Mouse (Mus musculus) liver, embryonic 15.5 days (tissue): Measurements from ENCODE around the gene Dyrk2. TPM values are rescaled to one million over a fixed set of nuclear protein-coding genes. Genes with fewer than 3 reads are reported as not detected.

Experiments
- ATAC-seq: fragments of 200-750 bp; cut with Nextera tagmentation; 2 replicates; pipeline ENCODE4 v1.8.0; 2017; ENCODE audit warnings: moderate number of reproducible peaks, mild to moderate bottlenecking, moderate library complexity; ENCODE audit not compliant: insufficient read depth
- H3K27ac ChIP-seq: fragments of 300-500 bp; sonication (generic); replicated peaks from 2 replicates; pipeline ENCODE4 v1.5.1; 2015; ENCODE audit warnings: mild to moderate bottlenecking, inconsistent platforms
- H3K27me3 ChIP-seq: fragments of 300-500 bp; sonication (generic); 2 replicates; pipeline ENCODE4 v1.6.1; 2015; ENCODE audit warnings: mild to moderate bottlenecking, inconsistent platforms
- H3K36me3 ChIP-seq: fragments of 300-500 bp; sonication (generic); replicated peaks from 2 replicates; pipeline ENCODE4 v1.6.1; 2015; ENCODE audit warnings: moderate library complexity, mild to moderate bottlenecking, inconsistent platforms
- H3K4me1 ChIP-seq: fragments of 300-500 bp; sonication (generic); replicated peaks from 2 replicates; pipeline ENCODE4 v1.6.1; 2015; ENCODE audit warnings: inconsistent platforms
- H3K4me2 ChIP-seq: fragments of 300-500 bp; sonication (generic); 2 replicates; pipeline ENCODE4 v1.6.1; 2015; ENCODE audit warnings: moderate library complexity, mild to moderate bottlenecking, inconsistent platforms
- H3K4me3 ChIP-seq: fragments of 300-500 bp; sonication (generic); replicated peaks from 2 replicates; pipeline ENCODE4 v1.5.1; 2015; ENCODE audit warnings: mild to moderate bottlenecking, inconsistent platforms
- H3K9ac ChIP-seq: fragments of 300-500 bp; sonication (generic); 2 replicates; pipeline ENCODE4 v1.6.1; 2015; ENCODE audit warnings: moderate library complexity, mild to moderate bottlenecking, inconsistent platforms
- H3K9me3 ChIP-seq: fragments of 300-500 bp; sonication (generic); replicated peaks from 2 replicates; pipeline ENCODE4 v1.6.1; 2016; ENCODE audit warnings: inconsistent platforms
- WGBS: fragments of 180-500 bp; shearing (Covaris S2); methylation state at CpG from one replicate; pipeline ENCODE4 v1.1.7; 2015; ENCODE audit warnings: mixed read lengths; ENCODE audit not compliant: insufficient replicate concordance; 5-methylcytosine and 5-hydroxymethylcytosine counted together
- polyA plus RNA-seq: library from polyadenylated mRNA; unstranded; fragments of >200 nt; fragmentation: Nextera tagmentation; extraction: Ambion mirVana; gene quantifications from 2 replicates; pipeline ENCODE4 v1.2.1, GENCODE M21; 2015

Dyrk2 gene
- polyA plus RNA-seq, 1 experiment from 2014 or later, result 1.9 TPM

DNA sequence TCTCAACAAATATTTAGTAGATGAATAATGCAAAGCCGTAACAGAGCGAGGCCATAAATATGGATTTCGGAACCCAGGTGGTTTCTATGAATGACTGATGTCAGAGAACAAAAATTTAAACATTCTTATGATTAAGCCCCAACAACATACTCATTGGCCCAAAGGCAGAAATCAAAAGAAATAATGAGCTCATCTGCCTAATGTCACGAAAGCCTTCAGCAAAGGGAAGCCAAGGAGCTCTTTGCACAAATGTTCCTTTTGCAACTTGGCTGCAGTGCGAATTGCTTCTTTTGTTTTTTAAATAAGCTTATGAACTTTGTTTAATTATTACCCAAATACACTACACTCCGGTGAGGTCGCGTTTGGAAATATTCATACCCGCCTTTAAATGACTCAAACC is 29.4 kb downstream of the Dyrk2 start:
- no peak for ATAC-seq
- Histone ChIP-seq H3K36me3 (no peaks in the 10 kb centered on the region), H3K4me2 (no peak overlapping the region), H3K27me3 (no peaks in the 10 kb centered on the region), H3K27ac (no peak overlapping the region), H3K9ac (no peak overlapping the region), H3K4me3 (no peak overlapping the region), H3K9me3 (no peaks in the 10 kb centered on the region), H3K4me1 (no peaks in the 10 kb centered on the region)
- 74% methylated on average over 9 of the region's 9 CpGs for WGBS

DNA sequence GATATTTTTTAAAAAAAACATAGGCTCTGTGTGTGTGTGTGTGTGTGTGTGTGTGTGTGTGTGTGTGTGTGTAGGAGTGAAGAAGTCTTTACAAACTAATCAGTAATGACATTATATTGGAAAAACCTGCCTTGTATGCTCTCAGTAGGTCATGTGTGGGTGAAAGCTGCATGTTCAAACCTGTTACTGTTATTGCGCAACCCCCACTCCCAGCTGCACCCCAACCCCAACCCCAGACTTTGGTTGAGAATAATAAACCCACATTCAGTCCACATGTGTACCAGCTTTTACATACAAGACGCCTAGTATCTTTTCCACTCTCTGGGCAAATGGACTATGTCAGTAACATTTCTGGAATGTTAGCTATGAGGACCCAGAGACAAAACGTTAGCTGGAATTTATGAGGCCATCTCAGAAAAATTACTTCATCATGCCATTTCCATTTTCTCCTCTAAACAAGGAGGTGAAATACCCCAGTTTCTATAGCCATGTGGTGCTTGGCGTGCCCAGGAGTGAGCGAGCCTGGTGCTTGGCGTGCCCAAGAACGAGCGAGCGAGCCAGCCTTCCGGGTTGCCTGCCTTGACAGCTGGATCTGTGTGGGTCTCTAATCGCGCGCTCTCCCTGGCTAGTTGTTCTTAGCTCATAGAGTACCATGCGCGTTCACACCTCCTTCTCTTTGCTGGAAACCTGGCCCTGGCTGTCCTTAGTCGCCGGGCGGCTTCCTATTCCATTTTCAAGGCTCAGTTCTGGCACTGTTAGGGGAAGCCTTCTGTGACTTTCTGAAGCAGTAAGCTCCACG is 30.5 kb downstream of the Dyrk2 start:
- no peak for ATAC-seq
- H3K4me1 ChIP-seq, result no peaks in the 10 kb centered on the region
- H3K36me3 ChIP-seq, result no peaks in the 10 kb centered on the region
- H3K4me2 ChIP-seq, result no peak overlapping the region
- no peak overlapping the region for H3K27ac ChIP-seq
- no peaks in the 10 kb centered on the region for H3K9me3 ChIP-seq
- WGBS, result 77% methylated on average over 19 of the region's 19 CpGs
- H3K4me3 ChIP-seq, result no peak overlapping the region
- H3K27me3 ChIP-seq, result no peaks in the 10 kb centered on the region
- no peak overlapping the region for H3K9ac ChIP-seq

DNA sequence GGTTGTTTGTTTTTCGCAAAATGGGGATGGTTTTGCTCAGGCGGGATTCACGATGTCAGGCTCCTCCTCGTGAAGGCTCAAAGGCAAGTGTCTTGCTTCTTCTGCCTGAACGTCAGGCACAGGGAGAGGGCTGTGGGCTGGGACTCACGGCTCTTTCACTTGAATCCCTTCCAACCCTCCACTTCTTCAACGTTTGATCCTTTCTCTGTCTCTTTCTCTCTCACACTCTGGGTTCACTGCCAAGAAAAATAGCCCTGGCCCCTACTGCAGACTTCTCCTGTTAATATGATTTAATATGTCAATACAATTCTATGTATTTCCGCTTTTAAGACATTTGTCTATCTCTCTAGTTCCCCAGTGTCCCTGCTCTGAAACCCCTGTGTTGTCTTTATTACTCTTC is 32.4 kb downstream of the Dyrk2 start:
- no peak overlapping the region for H3K4me3 ChIP-seq
- H3K27ac ChIP-seq, result no peak overlapping the region
- H3K4me2 ChIP-seq, result no peak overlapping the region
- WGBS, result 63% methylated on average over 8 of the region's 8 CpGs
- no peaks in the 10 kb centered on the region for H3K27me3 ChIP-seq
- no peak overlapping the region for H3K9ac ChIP-seq
- ATAC-seq, result no peak
- no peaks in the 10 kb centered on the region for H3K4me1 ChIP-seq
- H3K36me3 ChIP-seq, result no peaks in the 10 kb centered on the region
- H3K9me3 ChIP-seq, result no peaks in the 10 kb centered on the region

DNA sequence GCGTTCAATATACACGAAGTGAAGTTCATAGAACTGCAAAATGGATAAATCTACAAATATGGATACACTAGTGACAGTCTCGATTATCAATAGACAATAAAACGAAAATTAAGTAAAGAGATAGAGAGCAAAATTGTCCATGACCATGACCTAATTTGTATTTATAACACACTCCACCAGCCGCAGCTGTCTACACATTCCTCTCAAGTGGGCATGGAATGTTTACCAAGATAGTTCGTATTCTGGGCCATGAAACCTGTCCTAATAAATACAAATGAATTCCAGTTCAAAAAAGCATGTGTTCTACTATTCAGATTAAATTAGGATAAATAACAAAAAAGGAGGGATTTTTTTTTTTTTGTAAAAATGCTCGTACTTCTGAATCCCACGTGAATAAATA is 38.8 kb downstream of the Dyrk2 start:
- Histone ChIP-seq H3K9ac (no peak overlapping the region), H3K4me3 (no peak overlapping the region), H3K36me3 (no peaks in the 10 kb centered on the region), H3K27ac (no peak overlapping the region), H3K9me3 (no peaks in the 10 kb centered on the region), H3K27me3 (no peaks in the 10 kb centered on the region), H3K4me2 (no peak overlapping the region), H3K4me1 (no peaks in the 10 kb centered on the region)
- ATAC-seq, result no peak
- 61% methylated on average over 8 of the region's 8 CpGs for WGBS

DNA sequence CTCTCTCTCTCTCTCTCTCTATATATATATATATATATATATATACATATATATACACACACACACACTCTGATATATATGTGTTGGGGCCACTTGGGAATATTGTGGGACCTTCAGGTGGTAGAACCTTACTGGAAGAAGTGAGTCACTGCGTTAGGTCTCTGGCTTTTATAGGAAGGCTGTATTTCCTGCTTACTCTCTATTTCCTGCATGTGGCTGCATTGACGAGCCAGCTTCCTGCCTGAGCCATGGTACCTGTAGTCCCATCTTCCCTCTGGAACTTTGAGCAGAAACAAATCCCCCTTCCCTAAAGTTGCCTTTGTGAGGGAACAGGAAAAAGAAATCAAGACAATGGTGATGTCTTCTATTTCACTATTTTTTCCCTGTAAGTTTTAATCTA is 40.4 kb downstream of the Dyrk2 start:
- Histone ChIP-seq H3K36me3 (no peaks in the 10 kb centered on the region), H3K27me3 (no peaks in the 10 kb centered on the region)
- no peak for ATAC-seq

DNA sequence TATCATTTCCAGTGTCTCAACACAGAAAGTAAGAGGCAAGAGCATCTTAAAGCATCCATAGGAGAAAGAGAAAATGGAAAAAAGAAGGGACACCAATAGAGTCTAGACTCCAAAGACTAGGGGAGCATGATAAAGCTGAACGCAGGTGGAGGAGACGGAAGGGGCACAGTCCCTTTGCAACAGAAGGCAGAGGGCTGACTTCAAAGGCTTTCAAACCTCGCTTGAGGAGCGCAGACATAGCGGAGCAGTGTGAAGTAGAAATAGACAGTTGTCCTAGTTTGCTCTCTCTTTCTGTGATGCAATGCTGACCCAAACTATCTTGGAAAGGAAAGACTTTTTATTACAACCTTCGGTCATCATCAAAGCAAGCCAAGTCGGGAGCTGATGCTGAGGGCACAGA is 42.9 kb downstream of the Dyrk2 start:
- no peaks in the 10 kb centered on the region for H3K4me1 ChIP-seq
- no peaks in the 10 kb centered on the region for H3K27me3 ChIP-seq
- H3K4me2 ChIP-seq, result no peak overlapping the region
- H3K9me3 ChIP-seq, result no peaks in the 10 kb centered on the region
- WGBS, result 77% methylated on average over 7 of the region's 7 CpGs
- H3K36me3 ChIP-seq, result no peaks in the 10 kb centered on the region
- ATAC-seq, result no peak
- H3K27ac ChIP-seq, result no peak overlapping the region
- no peak overlapping the region for H3K9ac ChIP-seq
- H3K4me3 ChIP-seq, result no peak overlapping the region

More for the DNA sequence above, 40.4 kb downstream of the Dyrk2 start:
- no peak overlapping the region for H3K4me2 ChIP-seq
- no peak overlapping the region for H3K4me3 ChIP-seq
- no peaks in the 10 kb centered on the region for H3K4me1 ChIP-seq
- 32% methylated on average over 2 of the region's 2 CpGs for WGBS
- no peak overlapping the region for H3K27ac ChIP-seq
- no peak overlapping the region for H3K9ac ChIP-seq
- H3K9me3 ChIP-seq, result no peaks in the 10 kb centered on the region

DNA sequence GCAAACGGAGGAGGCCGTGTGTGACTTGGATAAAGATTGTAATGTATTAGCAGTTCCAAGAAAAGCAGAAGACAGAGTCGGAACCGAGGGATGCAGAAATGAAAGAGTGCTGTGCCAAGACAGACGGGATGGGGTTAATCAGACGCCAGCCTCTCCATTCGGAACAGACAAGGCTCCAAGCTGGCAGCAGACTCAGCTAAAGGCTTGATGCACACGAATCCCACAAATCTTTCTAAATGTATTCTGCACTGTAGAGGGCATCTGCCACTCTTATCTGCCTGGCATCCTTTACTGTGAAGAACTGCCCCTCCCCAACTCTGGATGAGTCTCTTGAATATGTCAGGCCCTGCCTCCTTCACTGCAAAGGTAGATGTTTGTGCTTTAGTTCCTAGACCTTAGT is 45.2 kb downstream of the Dyrk2 start:
- Histone ChIP-seq H3K36me3 (no peaks in the 10 kb centered on the region), H3K9me3 (no peaks in the 10 kb centered on the region), H3K4me1 (no peaks in the 10 kb centered on the region), H3K27me3 (no peaks in the 10 kb centered on the region), H3K4me3 (no peak overlapping the region), H3K4me2 (no peak overlapping the region), H3K9ac (no peak overlapping the region), H3K27ac (no peak overlapping the region)
- WGBS, result 63% methylated on average over 8 of the region's 8 CpGs
- ATAC-seq, result no peak

DNA sequence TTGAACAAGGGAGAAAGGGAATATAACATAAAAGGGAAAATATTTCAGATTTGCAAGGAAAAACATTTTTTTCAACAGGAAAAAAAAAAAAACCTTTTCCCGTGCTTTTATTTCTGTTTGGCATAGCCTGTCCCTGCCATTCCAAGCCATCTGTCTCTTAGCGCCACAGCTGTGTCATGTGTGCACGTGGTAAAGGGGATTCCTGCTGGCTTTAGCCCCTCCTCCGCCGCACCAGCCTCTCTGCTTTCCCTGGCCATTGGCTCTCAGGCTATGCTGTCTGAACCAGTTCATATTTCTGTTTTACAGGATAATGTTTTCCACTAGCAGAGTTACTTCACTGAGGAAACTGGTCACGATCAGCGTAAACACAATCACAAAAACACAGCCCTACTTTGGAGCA is 49.1 kb downstream of the Dyrk2 start:
- no peak overlapping the region for H3K4me2 ChIP-seq
- no peaks in the 10 kb centered on the region for H3K4me1 ChIP-seq
- WGBS, result 58% methylated on average over 7 of the region's 7 CpGs
- no peaks in the 10 kb centered on the region for H3K27me3 ChIP-seq
- no peaks in the 10 kb centered on the region for H3K9me3 ChIP-seq
- H3K27ac ChIP-seq, result no peak overlapping the region
- no peak overlapping the region for H3K4me3 ChIP-seq
- no peak for ATAC-seq
- no peak overlapping the region for H3K9ac ChIP-seq
- no peaks in the 10 kb centered on the region for H3K36me3 ChIP-seq

DNA sequence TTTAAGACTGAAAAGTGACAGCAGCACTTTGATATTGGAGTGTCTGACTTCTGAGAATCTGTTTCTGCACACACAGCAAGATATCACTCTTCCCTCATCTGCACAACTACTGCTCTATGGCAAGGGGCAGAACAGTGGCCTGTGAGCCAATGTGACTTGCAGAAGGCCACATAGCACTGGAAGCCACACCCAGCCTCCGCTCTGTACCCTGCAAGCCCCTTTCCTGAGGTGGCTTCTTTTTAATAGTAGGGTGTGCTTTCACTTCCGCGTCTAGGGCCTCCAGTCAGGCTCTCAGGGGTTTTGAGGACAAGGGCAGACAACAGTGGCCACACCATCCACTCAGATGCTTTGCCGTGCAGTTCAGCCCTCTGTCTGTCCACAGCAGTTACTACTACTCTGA is 50.2 kb downstream of the Dyrk2 start:
- Histone ChIP-seq H3K36me3 (no peaks in the 10 kb centered on the region), H3K9ac (no peak overlapping the region), H3K9me3 (no peaks in the 10 kb centered on the region), H3K27ac (no peak overlapping the region), H3K27me3 (no peaks in the 10 kb centered on the region), H3K4me2 (no peak overlapping the region), H3K4me3 (no peak overlapping the region), H3K4me1 (no peaks in the 10 kb centered on the region)
- 56% methylated on average over 4 of the region's 4 CpGs for WGBS
- ATAC-seq, result no peak

DNA sequence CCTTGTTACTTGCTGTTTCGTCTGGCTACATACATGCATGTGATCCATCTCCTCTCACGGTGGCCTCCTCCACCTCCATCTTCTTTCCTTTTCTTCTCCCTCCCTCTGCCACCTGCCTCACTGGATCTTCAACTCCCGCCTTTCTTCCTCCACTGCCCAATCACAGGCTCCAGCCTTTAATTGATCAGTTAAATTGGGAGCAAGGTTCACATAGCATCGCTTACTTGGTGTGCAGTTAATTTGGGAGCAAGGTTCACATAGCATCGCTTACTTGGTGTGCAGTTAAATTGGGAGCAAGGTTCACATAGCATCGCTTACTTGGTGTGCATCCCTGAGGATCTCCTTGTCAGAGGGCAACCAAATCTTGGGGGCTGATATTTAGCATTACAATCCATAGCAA is 52.9 kb downstream of the Dyrk2 start:
- H3K4me3 ChIP-seq, result no peak overlapping the region
- WGBS, result 69% methylated on average over 6 of the region's 6 CpGs

DNA sequence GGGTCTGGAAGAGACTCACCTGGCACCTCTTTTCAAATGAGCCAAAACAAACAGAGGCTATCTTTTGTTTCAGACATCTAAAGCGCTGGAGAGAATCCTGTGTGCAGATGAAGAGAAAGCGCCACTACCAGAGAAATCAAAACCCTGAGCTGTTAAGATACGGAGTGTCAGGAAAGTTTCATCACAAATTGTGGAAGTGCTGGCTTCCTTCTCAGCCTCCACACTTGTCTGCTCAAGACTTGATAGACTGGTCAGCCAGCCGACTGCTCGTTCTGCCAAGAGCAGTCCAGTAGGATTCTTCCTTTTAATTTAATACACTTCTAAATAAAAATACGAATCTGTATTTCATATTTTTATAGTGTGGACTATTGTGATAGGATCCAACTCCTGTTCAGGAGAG is 58.1 kb downstream of the Dyrk2 start:
- WGBS, result 25% methylated on average over 6 of the region's 6 CpGs
- peaks cover 2% of the 10 kb centered on the region; the same call in 1 of the 2 replicates for H3K4me1 ChIP-seq

More for the DNA sequence above, 52.9 kb downstream of the Dyrk2 start:
- H3K36me3 ChIP-seq, result no peaks in the 10 kb centered on the region
- ATAC-seq, result no peak
- H3K4me1 ChIP-seq, result no peaks in the 10 kb centered on the region
- no peaks in the 10 kb centered on the region for H3K27me3 ChIP-seq
- H3K27ac ChIP-seq, result no peak overlapping the region
- H3K9me3 ChIP-seq, result no peaks in the 10 kb centered on the region
- no peak overlapping the region for H3K9ac ChIP-seq
- H3K4me2 ChIP-seq, result no peak overlapping the region

More for the DNA sequence above, 58.1 kb downstream of the Dyrk2 start:
- Histone ChIP-seq H3K36me3 (no peaks in the 10 kb centered on the region), H3K27ac (no peak overlapping the region), H3K4me3 (no peak overlapping the region), H3K9me3 (no peaks in the 10 kb centered on the region), H3K27me3 (no peaks in the 10 kb centered on the region), H3K9ac (no peak overlapping the region), H3K4me2 (no peak overlapping the region)
- ATAC-seq, result no peak
